Mouse (Mus musculus): Measurements from ENCODE around the gene Phf10. TPM values are rescaled to one million over a fixed set of nuclear protein-coding genes. Genes with fewer than 3 reads are reported as not detected.

The Phf10 gene
- polyA plus RNA-seq, 1 experiment from 2014 or later, result 29.5 TPM

GRCm38 (mm10) chr17:14928631-14929030 is 32.4 kb downstream of the Phf10 start:
- Histone ChIP-seq H3K9me3 (ENCODE audit: control insufficient read depth, low read length) (no peaks in the 10 kb centered on the region), H3K27ac (replicated peaks) (no peak overlapping the region), H3K4me3 (ENCODE audit: low read depth, low read length) (no peak overlapping the region), H3K4me2 (replicated peaks; ENCODE audit: low read depth) (no peak overlapping the region), H3K4me1 (replicated peaks; ENCODE audit: control insufficient read depth, insufficient read depth) (no peaks in the 10 kb centered on the region), H3K36me3 (ENCODE audit: control insufficient read depth, insufficient read depth, low read length) (no peaks in the 10 kb centered on the region), H3K27me3 (ENCODE audit: control insufficient read depth, insufficient read depth, low read length) (no peaks in the 10 kb centered on the region), H3K9ac (ENCODE audit: low read length) (no peak overlapping the region)
- TF ChIP-seq CTCF (IDR thresholded peaks at IDR 0.05; ENCODE audit: low read depth) (no peak), EP300 (optimal IDR thresholded peaks at IDR 0.05) (no peak)
- ATAC-seq (ENCODE audit: low FRiP score, low TSS enrichment), result no peak
- DNase-seq (ENCODE audit: low spot score), result no peak
- 59% methylated on average over 5 of the region's 5 CpGs for WGBS

DNA sequence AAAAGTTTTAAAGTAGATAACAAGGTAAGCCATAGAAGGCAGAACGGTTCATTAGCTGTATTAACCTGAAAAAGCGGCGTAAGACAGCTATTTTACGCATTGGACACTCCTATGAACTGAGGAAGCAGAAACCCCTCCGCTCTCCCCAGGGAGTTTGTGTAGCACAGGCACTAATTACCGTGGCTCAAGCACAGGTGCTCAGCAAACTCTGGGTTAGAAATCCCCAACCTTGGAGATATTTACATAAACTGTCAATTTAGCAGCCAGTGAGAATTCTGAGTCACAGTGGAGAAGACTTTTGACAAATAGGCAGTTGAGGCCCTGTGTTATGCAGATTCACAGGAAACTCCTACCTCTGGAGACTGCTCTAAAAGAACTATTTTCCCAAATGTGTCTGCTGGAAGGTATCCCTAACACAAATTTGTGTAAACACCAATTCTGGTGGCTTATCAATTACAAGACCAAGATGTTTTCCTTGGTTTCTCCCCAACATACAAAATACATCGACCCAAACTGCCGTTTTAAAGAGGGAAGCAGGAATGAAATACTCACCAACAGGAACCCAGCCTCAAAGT is 33.3 kb downstream of the Phf10 start:
- no peak for ATAC-seq (ENCODE audit: low FRiP score, low TSS enrichment)
- H3K4me3 ChIP-seq (ENCODE audit: low read depth, low read length), result no peak overlapping the region
- H3K36me3 ChIP-seq (ENCODE audit: control insufficient read depth, insufficient read depth, low read length), result no peaks in the 10 kb centered on the region
- no peak overlapping the region for H3K4me2 ChIP-seq (replicated peaks; ENCODE audit: low read depth)
- no peaks in the 10 kb centered on the region for H3K27me3 ChIP-seq (ENCODE audit: control insufficient read depth, insufficient read depth, low read length)
- H3K9ac ChIP-seq (ENCODE audit: low read length), result no peak overlapping the region
- H3K27ac ChIP-seq (replicated peaks), result no peak overlapping the region
- no peaks in the 10 kb centered on the region for H3K4me1 ChIP-seq (replicated peaks; ENCODE audit: control insufficient read depth, insufficient read depth)
- H3K9me3 ChIP-seq (ENCODE audit: control insufficient read depth, low read length), result no peaks in the 10 kb centered on the region
- 76% methylated on average over 8 of the region's 8 CpGs for WGBS
- no peak for DNase-seq (ENCODE audit: low spot score)
- TF ChIP-seq CTCF (IDR thresholded peaks at IDR 0.05; ENCODE audit: low read depth), result no peak

- Histone ChIP-seq H3K4me3 (ENCODE audit: low read depth, low read length) (no peak overlapping the region), H3K4me1 (replicated peaks; ENCODE audit: control insufficient read depth, insufficient read depth) (no peaks in the 10 kb centered on the region), H3K9me3 (ENCODE audit: control insufficient read depth, low read length) (no peaks in the 10 kb centered on the region), H3K27ac (replicated peaks) (no peak overlapping the region), H3K9ac (ENCODE audit: low read length) (no peak overlapping the region), H3K27me3 (ENCODE audit: control insufficient read depth, insufficient read depth, low read length) (no peaks in the 10 kb centered on the region), H3K4me2 (replicated peaks; ENCODE audit: low read depth) (no peak overlapping the region), H3K36me3 (ENCODE audit: control insufficient read depth, insufficient read depth, low read length) (no peaks in the 10 kb centered on the region)
- no peak for TF ChIP-seq CTCF (IDR thresholded peaks at IDR 0.05; ENCODE audit: low read depth)
- no peak for TF ChIP-seq EP300 (optimal IDR thresholded peaks at IDR 0.05)
- no peak for ATAC-seq (ENCODE audit: low FRiP score, low TSS enrichment)
- DNase-seq (ENCODE audit: low spot score), result no peak
- 65% methylated on average over 6 of the region's 6 CpGs for WGBS
Measured at GRCm38 (mm10) chr17:14921582-14921981, 39.5 kb downstream of the Phf10 start.

DNA sequence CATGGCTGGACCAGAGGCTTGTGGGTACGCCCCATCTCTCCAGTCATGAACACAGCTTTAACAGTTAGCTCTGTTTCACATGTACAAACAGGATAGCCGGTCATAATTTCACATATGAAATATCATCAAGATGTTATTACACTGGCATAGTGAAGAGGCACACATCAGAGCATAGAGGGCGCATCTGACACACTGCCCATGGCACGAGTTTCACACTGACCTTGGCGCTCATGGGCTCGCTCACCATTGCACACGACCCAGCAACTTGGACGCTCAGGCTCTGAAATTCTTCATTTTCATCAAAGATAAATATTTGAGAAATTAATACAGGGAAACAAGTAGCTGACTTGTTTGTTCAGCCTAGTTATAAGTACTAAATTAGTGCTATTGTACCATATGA is 43.2 kb downstream of the Phf10 start:
- TF ChIP-seq EP300 (optimal IDR thresholded peaks at IDR 0.05) (no peak), CTCF (IDR thresholded peaks at IDR 0.05; ENCODE audit: low read depth) (0 out of 2 replicates have a peak, but pooled peaks have one; percentile 6)
- no peak for ATAC-seq (ENCODE audit: low FRiP score, low TSS enrichment)
- H3K4me2 ChIP-seq (replicated peaks; ENCODE audit: low read depth), result no peak overlapping the region
- no peak overlapping the region for H3K4me3 ChIP-seq (ENCODE audit: low read depth, low read length)
- H3K27me3 ChIP-seq (ENCODE audit: control insufficient read depth, insufficient read depth, low read length), result no peaks in the 10 kb centered on the region
- no peak overlapping the region for H3K27ac ChIP-seq (replicated peaks)
- no peak for DNase-seq (ENCODE audit: low spot score)
- no peaks in the 10 kb centered on the region for H3K36me3 ChIP-seq (ENCODE audit: control insufficient read depth, insufficient read depth, low read length)
- H3K9ac ChIP-seq (ENCODE audit: low read length), result no peak overlapping the region
- no peaks in the 10 kb centered on the region for H3K4me1 ChIP-seq (replicated peaks; ENCODE audit: control insufficient read depth, insufficient read depth)
- no peaks in the 10 kb centered on the region for H3K9me3 ChIP-seq (ENCODE audit: control insufficient read depth, low read length)
- 76% methylated on average over 8 of the region's 8 CpGs for WGBS

DNA sequence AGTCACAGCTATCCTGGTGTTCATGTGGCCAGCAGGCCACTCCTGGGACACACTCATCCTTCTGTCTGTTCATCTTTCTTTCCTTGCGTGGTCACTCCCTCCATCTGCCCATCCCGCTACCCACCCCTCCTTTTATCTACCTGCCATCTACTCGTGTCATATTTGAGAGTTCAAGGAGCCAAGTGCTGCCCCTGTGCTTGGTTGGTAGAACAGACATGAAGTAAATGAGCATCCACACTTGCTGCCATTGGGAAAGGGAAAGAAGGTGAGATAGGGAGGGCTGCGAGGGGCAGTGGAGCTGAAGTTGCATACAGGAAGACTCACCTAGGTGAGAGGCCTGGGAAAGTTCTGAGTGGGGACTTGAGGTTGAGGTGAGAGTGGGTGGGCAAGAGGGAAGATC is 46.7 kb downstream of the Phf10 start:
- WGBS, result 88% methylated on average over 4 of the region's 4 CpGs
- Histone ChIP-seq H3K4me1 (replicated peaks; ENCODE audit: control insufficient read depth, insufficient read depth) (no peaks in the 10 kb centered on the region), H3K27me3 (ENCODE audit: control insufficient read depth, insufficient read depth, low read length) (no peaks in the 10 kb centered on the region), H3K4me2 (replicated peaks; ENCODE audit: low read depth) (no peak overlapping the region), H3K9ac (ENCODE audit: low read length) (no peak overlapping the region), H3K36me3 (ENCODE audit: control insufficient read depth, insufficient read depth, low read length) (no peaks in the 10 kb centered on the region), H3K27ac (replicated peaks) (no peak overlapping the region), H3K4me3 (ENCODE audit: low read depth, low read length) (no peak overlapping the region), H3K9me3 (ENCODE audit: control insufficient read depth, low read length) (no peaks in the 10 kb centered on the region)
- TF ChIP-seq CTCF (IDR thresholded peaks at IDR 0.05; ENCODE audit: low read depth), result no peak
- TF ChIP-seq EP300 (optimal IDR thresholded peaks at IDR 0.05), result no peak
- no peak for DNase-seq (ENCODE audit: low spot score)
- ATAC-seq (ENCODE audit: low FRiP score, low TSS enrichment), result no peak

- Histone ChIP-seq H3K27ac (replicated peaks) (no peak overlapping the region), H3K9me3 (ENCODE audit: control insufficient read depth, low read length) (no peaks in the 10 kb centered on the region), H3K27me3 (ENCODE audit: control insufficient read depth, insufficient read depth, low read length) (no peaks in the 10 kb centered on the region), H3K4me2 (replicated peaks; ENCODE audit: low read depth) (no peak overlapping the region), H3K4me3 (ENCODE audit: low read depth, low read length) (no peak overlapping the region), H3K9ac (ENCODE audit: low read length) (no peak overlapping the region), H3K4me1 (replicated peaks; ENCODE audit: control insufficient read depth, insufficient read depth) (no peaks in the 10 kb centered on the region), H3K36me3 (ENCODE audit: control insufficient read depth, insufficient read depth, low read length) (no peaks in the 10 kb centered on the region)
- WGBS, result 84% methylated on average over 8 of the region's 8 CpGs
- DNase-seq (ENCODE audit: low spot score) (no peak), ATAC-seq (ENCODE audit: low FRiP score, low TSS enrichment) (no peak)
- TF ChIP-seq EP300 (optimal IDR thresholded peaks at IDR 0.05) (no peak), CTCF (IDR thresholded peaks at IDR 0.05; ENCODE audit: low read depth) (no peak)
Measured at GRCm38 (mm10) chr17:14912981-14913380, 48.1 kb downstream of the Phf10 start.

All from stomach, postnatal 0 days (tissue).